Mouse (Mus musculus) heart, postnatal 4 days (tissue): ENCODE measurements around the gene Xirp1. TPM values are rescaled to one million over a fixed set of nuclear protein-coding genes. Genes with fewer than 3 reads are reported as not detected.

ENCODE experiments used
- DNase-seq: peaks from one replicate; pipeline ENCODE4 v3.0.0; 2021
- total RNA-seq, 2 experiments: library from RNA; stranded (reverse); gene quantifications; 2 replicates each; pipeline ENCODE4 v1.2.3; 2021

Xirp1 gene
- total RNA-seq, 2 experiments from 2014 or later, result 162 to 169 TPM

DNA sequence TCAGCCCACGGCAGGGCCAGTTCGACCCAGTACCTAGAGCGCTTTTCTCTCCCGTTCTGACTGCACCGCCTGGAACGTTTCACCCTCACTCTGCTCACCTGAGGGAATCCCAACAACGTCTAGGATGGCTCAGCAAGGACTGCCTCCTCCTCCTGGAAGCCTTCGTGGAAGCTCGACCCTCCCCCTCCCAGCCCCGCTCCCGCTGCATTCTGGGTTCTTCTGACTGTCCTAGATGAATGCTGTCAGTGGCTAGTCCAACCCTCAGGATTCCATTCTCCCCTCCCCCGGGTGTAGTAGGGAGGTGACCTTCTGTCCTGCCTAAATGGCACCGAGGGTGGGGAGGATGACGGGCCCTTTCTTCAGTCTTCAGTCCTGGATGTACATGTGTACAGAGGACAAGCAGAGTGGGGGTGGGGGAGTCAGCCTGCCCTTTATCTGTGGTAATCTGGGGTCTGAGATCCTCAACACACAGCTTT is 38.8 kb downstream of the Xirp1 start, which contains the start of gene Csrnp1:
Gene Csrnp1, minus strand, starts transcription at position 123 of the 476 bp plus-strand sequence.
- peak; percentile 48 for DNase-seq

DNA sequence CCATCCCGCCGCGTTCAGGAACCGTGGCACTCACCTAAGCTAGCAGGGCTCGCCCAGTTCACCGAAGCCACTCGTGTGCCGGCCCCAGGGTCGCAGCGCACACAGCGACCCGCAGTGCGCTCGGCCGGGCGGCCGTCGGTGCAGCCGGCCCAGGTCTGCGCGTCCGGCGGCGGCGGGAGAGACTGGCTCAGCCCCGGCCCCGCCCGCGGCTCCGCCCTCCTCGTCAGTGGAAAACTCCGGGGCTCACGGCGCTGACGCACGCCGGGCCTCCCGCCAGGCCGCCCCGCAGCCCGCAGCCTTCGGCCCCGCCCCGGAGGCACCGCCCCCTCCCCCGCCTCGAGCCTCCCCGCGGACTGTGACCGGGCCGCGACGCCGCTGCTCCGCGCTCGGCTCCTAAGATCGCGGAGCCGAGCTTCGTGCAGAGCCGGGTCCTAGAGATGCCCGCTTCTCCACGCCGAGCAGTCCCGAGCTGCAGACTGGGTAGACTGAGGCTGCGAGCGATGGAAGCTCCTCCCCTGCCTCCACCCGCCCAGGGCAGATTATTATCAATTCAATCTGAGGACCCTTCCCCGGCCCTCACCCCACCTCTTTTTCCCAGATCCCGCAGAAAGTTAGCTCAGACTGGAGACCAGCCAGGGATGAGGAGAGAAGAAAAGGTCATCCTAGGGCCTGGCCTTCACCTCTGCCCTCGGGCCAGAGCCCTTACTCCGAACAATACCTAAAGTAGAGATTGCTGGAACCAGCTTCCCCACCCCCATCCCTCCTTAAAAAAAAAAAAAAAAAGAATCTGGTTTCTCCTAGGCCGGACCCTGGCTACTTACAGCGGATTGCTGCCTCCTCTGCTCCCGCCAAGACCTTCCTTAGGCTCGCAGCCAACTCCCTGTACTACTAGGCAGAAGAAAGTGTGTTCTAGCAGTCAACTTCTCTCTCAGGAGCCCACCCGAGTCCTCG is 39.5 kb downstream of the Xirp1 start:
- peak; percentile 95 for DNase-seq

DNA sequence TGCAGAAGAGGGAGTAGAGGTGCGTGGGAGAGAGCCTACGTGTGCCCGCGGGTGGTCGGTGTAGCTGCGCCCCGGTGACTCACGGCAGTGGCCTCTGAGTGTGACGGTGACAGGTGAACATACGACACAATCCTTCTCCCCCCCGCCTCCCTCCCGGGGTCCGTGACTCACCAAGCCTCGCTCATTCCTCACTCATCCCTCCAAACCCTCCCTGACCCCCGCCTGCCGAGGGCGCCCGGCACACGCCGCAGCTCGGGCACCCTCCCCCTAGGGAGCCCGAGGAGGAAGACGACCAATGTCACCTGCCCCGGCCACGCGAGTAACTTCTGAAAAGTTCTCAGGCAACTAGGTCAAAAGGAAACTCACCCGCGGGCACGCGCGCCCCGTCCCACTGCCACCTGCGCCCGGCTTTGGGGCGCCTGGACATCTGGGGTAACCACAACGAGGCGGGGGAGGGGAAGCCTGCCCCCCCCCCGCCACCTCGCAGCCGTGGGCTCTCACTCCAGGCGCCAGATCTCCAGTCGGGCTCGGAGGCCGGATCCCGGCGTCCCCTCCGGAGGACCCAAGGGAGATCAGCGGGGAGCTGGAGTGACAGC is 40.3 kb downstream of the Xirp1 start:
- peak; percentile 64 for DNase-seq

DNA sequence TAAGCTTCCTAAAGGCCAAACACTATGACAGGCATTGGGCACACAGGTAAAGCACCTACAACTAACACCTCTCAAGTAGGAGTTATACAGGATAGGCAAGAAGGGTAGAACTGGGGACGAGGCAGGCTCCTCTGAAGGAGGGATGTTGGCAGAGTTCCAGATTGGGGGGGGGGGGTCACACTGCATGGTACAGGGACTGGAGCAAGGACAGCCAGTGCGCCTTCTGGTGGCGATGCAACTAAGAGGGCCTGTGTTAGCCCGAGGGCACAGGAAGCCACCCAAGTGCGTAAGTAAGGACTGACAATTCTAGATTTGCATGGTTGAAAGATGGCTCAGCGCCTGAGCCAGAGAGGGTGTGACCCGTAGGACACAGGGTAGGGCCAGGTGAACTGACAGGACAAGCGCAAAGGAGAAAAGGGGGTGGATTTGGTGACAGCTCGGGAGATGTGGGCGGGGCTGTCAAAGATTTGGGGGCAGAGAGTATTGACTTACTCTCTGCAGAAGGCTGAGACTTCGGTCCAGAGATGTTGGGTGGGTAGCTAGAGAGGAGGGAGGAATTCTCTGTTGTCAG is 41.1 kb downstream of the Xirp1 start:
- DNase-seq, result peak; percentile 78

DNA sequence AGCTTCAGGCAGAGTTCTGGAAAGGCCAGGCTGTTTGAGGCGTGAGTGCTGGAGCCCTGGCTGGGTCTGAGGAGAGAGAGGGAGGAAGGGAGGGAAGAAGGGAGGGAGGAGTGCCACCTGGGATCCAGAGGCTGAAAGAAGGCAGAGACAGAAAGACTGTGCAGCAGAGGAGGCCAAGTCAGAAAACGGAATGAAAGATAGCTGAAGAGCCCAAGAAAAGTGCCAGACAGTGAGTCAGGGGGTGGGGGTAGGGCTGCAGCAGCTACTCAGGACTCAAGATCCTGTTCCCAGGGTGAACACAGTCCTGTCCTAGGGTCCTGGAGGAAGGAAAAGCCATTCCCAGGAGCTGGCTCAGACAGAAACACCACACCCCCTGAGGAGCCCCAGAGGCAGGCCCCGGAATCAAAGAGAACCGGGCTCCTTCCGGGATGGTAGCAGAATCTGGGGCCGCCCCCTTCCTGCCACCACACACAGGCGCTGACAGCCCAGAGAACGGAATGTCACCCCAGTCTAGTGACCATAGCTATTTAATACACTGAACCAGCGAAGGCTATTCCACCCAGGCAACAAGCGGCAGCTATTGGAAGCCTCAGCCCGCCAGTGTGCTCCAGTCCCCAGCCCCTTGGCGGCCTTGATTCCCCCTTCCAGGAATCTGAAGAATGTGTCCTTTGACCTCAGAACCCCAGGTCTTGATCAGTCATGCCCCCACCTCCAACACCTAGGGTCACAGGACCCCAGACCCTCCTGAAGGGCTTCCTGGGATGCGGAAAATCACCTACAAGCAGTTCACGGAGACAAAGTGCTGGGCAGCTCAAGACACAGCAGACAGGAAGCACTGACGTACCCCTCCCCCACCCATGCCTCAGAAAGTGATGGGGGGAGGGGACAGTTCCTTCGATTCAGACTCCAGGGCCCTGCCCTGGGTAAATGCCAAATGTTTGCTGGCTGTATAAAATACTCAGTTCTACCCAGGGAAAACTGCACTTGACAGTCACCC is 41.9 kb downstream of the Xirp1 start:
- peak; percentile 85 for DNase-seq

DNA sequence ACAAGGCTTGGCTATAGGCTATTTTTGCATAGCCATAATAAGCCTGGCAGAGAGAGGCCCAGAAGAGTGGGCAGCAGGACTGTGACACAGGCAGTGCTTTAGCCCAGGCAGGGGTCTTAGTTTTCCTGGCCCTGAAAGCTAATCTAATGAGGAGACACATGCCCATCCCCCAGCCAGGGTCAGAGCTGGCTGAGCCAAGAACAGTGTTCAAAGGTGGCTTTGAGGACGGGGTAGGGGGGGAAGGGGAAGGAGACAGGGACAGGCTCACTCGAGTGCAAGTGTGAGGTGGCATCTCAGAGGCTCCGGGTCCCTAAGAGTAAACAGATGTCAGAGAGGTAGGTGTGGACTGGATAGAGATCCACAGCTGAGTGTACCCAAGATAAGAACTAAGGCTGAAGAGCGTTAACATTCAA is 42.6 kb downstream of the Xirp1 start:
- peak; percentile 48 for DNase-seq

DNA sequence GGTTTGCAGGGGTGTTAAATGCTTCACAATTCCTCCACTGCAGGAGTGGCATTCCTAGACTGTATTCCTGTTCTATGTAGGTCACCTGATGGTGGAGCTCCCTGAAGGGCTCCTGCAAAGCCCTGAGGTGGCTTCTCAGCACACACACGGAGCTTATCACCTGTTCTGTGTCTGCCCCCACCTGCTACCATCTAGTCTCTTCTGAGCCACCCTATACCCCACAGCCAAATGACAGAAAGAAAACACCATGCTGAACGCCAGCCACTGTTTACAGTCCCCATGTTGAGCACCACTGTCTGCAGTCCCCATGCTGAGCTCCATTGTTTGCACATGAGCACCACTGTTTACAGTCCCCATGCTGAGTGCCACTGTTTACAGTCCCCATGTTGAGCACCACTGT is 43.6 kb downstream of the Xirp1 start:
- DNase-seq, result no peak

DNA sequence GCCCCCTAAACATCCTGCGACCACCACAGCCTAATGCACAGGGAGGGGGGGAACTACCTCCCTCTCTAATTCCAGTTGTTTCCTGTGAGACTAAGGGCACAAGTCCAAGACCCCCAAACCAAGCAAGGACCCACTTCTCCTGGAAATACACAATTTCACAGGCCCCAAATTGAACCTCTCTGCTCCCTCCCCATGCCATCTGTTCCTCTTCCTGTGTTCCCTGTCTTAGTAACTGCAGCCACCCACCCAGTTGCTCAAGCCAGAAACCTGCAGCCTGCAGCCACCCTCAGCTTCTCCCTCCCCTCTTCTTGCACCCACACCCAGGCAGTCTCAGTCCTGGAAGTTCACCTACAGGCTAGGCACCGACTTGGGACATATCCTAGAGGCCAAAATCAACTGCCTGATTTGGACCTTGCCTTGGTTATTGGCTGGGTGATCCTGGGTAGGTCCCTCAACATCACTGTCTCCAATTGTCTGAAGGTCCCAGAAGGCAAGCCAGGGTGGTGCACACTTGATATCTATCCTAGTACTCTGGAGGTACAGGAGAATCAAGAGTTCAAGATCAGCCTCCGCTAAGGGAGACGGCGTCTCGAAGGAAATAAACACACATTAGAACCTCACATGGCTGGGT is 44.5 kb downstream of the Xirp1 start:
- no peak for DNase-seq

DNA sequence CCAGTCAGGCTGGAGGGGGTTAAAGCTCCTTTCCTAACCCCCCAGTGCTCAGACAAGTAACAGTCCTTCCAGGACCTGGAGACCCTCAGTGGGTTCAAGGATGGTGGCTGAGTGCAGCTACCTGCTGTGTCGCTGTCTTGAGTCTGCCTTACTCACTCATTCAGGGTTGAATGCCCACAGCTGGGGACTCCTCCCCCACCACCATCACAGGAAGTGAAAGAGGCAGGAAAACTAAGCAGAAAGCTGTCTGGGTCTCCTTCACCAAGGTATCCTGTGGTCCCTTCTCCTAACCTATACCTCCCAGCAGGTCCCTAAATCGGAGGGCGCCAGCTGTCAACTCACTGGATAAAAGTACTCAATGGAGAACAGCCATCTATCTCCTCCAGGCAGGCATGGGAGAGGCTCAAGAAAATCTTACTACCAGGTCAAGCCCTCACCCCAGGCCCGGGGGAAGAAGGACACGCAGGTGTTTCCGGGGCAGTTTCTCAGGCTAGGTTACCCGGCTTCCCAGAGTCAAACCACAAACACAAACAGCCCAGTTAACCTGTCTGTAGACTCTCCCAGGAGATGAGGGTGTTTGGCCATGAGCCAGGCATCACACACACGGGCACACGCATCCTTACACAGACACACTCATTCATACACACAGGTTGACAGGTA is 45.1 kb downstream of the Xirp1 start:
- DNase-seq, result no peak

DNA sequence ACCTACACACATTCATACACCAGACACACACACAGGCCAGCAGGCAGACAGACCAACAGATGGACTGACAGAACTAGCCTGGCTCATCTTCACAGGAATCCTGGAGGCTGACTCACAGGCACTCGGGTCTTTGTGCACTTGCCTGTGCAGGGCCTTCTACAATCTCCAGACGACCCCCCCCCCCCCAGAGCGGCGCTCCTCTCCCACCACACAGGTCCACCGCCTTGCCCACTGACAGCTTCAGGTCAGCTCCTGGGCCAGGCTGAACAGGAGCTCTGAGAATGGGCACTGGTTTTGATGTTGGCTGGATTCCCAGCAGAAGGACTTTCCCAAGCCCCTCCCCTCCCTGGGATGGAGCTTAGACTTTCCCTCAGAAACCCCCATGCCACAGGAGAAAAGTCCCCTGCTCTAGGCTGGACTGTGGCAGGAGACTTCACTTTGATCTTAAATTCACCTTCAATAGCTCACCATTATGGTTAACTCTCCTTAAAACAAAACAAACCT is 45.8 kb downstream of the Xirp1 start:
- DNase-seq, result peak; percentile 58

DNA sequence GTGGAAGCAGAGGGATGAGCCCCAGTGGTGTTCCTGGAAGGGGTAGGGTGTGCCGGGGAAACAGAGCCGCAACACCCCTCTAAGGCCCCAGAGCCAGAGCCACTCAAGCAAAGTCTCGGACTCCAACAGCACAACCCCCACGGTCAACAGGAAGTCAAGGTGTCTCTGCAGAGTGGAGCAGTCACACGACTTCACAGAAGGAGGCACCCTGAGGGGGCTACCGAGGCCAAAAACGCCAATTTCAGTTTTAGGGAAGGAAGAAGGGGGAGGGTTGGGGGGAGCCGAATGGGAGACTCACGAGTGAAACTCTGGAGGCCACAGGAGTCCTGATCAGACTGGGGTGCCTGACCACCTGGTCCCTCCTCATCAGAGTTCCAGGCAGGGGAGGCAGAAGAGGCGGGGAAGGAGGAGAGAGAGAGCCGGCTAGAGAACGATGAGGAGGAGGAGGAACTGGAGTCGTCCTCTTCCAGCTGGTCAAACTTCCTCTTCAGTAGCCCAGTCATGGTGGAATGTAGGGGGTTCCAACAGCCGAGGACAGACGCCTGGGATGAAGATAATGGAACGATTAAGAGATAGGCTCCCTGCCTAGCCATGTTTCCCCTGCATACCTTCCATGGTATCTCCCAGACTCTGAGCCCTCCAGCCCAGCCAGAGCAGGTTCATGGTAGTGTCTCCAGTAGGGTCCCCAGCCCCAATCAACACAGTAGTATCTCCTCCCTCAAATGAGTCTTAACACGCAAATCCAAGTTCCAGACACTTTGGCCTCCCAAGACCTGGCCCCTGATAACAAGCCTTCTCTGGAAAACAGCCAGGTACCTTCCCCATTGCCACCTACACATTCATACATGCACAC is 46.5 kb downstream of the Xirp1 start:
- DNase-seq, result no peak

DNA sequence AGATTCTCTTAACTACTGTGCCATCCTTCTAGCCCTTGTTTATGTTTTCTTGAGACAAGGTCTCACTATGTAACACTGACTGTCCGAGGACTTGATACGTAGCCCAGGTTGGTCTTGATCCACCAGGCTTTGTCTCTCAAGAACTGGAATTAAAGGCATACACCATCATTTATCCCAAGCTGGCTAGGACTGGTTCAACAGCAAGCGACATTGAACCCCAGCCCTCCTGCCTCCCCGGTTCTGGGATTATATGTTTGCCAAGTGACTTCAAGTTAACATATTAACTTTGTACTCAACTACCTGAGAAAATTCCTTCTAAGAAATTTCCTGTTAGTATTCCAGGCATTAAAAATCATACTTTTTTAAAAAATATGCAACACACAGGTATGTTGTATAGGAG is 48.1 kb downstream of the Xirp1 start:
- DNase-seq, result no peak

DNA sequence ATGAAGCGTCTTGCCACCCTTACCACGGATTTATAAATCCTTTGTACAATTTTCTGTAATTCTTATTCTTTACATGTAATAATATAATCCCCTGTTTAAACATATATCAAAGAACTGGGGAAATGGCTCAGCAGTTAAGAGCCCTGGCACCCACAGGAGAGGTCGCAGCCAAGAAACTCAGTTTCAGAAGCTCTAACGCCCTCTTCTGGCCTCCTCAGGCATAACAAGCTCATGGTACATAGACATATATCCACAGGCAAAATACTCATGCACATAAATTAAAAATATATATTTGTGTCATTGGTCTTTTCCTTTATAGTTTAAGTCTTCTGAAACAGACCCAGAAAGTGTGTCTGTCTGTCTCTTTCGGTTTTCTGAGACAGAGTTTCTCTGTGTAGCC is 48.8 kb downstream of the Xirp1 start:
- DNase-seq, result no peak

DNA sequence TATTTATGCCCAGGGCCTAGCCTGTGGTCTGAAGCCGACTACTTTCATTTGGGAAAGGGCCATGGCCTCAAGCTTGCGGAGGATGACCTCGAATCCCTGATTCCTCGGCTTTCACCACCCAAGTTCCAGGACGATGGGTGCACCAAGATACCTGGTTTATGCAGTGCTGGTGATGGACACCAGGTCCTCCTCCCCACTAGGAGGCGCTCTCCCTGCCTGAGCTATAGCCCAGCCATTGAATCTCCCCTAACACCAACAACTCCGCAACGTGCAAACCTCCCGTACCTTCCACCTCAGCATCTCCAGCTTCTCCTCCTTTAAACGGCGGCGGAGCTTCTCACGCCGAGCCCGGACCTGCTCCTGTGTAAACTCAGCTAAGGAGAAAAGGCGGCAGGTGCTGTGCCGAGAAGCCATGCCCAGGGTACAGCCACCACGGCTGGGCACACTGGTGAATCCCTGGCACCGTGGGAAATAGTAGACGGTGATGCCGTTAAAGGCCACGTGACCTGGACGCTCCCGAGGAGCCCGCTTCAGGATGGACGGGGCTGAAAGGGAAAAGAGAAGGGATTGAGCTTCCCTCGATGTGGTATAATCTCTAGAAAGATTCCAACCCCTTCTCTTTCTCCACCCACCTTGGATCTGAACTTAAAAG is 49.4 kb downstream of the Xirp1 start:
- no peak for DNase-seq

DNA sequence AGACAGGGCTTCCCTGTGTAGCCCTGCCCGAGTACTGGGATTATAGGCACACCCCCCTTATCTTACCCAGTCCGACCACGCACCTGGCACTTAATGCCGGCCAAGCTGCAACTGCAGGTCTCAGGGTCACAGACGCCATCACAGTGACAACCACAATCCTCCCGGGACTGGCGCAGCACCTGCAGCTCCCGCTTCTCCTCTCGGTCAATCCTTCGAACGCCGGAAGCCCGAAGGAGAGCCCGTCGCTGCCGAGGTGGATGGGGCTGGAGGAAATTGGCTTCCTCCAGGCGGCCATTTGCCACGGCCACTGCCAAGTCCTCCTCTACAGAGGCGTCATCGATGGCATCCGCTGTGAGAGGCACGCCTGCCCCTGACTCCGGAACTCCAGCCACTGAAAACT is 50.1 kb downstream of the Xirp1 start:
- DNase-seq, result no peak

DNA sequence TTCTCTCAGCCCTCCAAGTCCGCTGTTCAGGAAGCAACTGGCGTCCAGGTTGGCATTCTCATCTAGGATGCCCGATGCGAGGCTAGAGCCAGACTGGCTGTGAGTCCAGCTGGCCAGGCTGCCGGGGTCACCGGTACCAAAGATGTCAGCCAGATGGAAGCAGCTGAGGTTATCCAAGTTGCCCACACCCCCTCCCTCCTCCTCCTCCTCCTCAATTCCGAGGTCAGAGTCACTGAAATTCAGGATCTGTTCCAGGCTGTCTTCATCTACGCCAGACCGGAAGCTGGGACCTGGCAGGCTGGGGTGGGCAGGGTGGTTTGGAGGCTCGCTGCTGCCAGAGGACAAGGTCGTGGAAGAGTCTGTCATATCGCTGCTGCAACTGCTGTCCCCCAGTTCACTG is 50.8 kb downstream of the Xirp1 start:
- no peak for DNase-seq

DNA sequence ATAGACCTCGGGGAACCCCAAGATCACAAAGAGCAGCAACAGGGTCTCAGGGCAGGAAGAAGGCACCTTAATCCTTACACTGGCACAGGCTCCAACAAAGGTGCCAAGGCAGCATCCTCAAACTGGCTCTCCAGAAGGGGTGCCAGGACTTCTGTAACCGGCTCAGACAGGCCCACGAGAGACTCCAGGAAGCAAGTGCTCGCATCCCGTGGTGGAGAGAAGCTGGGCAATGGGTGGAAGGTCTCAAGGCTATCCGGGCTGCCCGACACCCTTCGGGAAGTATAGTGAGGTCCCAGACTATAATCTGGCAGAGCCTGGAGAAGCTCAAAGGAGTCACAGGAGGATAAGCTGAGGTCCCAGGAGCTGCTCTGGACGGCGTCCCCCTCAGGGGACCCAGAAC is 51.2 kb downstream of the Xirp1 start:
- DNase-seq, result no peak

DNA sequence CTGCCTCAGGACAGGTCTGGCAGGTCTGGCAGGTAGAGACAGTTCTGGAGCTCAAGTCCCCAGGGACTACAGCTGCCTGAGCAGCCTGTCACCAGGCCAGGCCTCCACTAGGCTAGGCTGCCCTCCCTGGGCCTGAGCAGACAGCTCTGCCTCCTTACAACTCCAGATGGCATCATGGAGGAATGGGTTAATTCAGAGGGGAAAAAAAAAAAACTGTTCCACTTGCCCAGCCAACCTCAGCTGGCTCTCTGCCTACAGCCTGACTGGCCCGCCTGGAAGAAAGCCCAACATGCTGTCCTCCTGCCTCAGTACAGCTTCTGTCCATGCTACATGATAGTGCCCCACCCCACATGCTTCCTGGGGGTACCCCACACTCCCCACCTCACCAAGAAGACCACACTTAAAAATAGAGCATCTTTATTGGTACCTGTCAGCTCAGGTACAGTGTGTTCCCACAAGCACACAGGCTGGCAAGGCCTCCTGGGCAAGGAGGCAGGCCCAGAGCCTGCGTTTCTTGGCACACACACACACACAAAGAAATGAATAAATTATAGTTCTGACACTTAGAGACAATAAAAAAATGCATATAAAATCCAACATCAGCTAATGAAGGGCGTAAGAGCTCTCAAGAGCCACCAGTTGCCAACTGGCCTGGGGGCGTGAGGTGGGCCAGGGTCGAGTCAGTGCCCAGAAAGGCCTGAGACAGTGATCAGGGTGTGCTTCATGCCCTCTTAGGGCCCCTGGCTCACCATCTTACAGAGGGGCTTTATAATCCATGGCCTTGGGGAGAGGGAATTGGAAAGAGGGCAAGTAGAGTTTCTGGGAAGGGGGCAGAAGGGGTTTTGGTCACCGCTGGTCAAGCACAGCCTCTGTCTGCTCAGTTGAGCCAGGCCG is 52.4 kb downstream of the Xirp1 start:
- DNase-seq, result peak; percentile 76
